Comparison of ENCODE assay signal across 34 mouse cellular contexts in genomic region chr7:119041502-119041901, GRCm38 (mm10).
"Had no signal": no experiment of that assay in that cellular context is flagged by ENCODE, and none has a peak within 500 bp of the region (broad histone marks: within the 10 kb centered on the region; RNA-seq: fewer than 3 reads in every experiment).

No protein-coding gene starts in this region.

- H3K27me3 ChIP-seq: heart, embryonic 12.5 days; heart, embryonic 13.5 days; heart, embryonic 15.5 days; hindbrain, embryonic 12.5 days; hindbrain, embryonic 15.5 days; intestine, embryonic 15.5 days; kidney, embryonic 15.5 days had no signal

- ATAC-seq: hindbrain, embryonic 16.5 days; hindbrain, postnatal 0 days; inflammation-experienced regulatory T-cells, adult 6 months; intestine, embryonic 15.5 days; intestine, embryonic 16.5 days; intestine, postnatal 0 days had no signal

- H3K4me1 ChIP-seq: heart, embryonic 12.5 days; heart, embryonic 13.5 days; heart, embryonic 15.5 days; hindbrain, embryonic 10.5 days; hindbrain, embryonic 12.5 days; hindbrain, embryonic 13.5 days; hindbrain, embryonic 15.5 days; intestine, embryonic 15.5 days; kidney, embryonic 15.5 days had no signal

- H3K4me2 ChIP-seq: heart, embryonic 12.5 days; heart, embryonic 13.5 days; heart, embryonic 15.5 days; hindbrain, embryonic 12.5 days; hindbrain, embryonic 13.5 days; hindbrain, embryonic 14.5 days; hindbrain, embryonic 15.5 days; intestine, embryonic 15.5 days; kidney, embryonic 15.5 days had no signal

- H3K27ac ChIP-seq: heart, embryonic 13.5 days; heart, embryonic 15.5 days; hindbrain, embryonic 10.5 days; hindbrain, embryonic 12.5 days; hindbrain, embryonic 13.5 days; hindbrain, embryonic 14.5 days; hindbrain, embryonic 15.5 days; hindbrain, postnatal 0 days; intestine, embryonic 15.5 days; kidney, embryonic 15.5 days; kidney, postnatal 0 days; layer of hippocampus, adult 2 months; left cerebral cortex, adult 2 months had no signal

- H3K9me3 ChIP-seq: heart, embryonic 15.5 days; hindbrain, embryonic 10.5 days; hindbrain, embryonic 12.5 days; hindbrain, embryonic 15.5 days; intestine, embryonic 15.5 days; kidney, embryonic 15.5 days had no signal

- H3K36me3 ChIP-seq: heart, embryonic 12.5 days; heart, embryonic 13.5 days; heart, embryonic 15.5 days; hindbrain, embryonic 10.5 days; hindbrain, embryonic 12.5 days; hindbrain, embryonic 13.5 days; hindbrain, embryonic 15.5 days; intestine, embryonic 15.5 days; kidney, embryonic 15.5 days had no signal

- H3K4me3 ChIP-seq: heart, embryonic 12.5 days; heart, embryonic 13.5 days; heart, embryonic 15.5 days; hindbrain, embryonic 10.5 days; hindbrain, embryonic 12.5 days; hindbrain, embryonic 13.5 days; hindbrain, embryonic 15.5 days; intestine, embryonic 15.5 days; kidney, embryonic 15.5 days; layer of hippocampus, adult 2 months; left cerebral cortex, adult 2 months had no signal

- DNase-seq: heart, postnatal 10 days; heart, postnatal 14 days; heart, postnatal 36 days; heart, postnatal 4 days; kidney, adult 11 months; kidney, adult 18-20 months; kidney, adult 2 months; kidney, adult 8-10 months; kidney, adult 9 months; kidney, postnatal 10 days; kidney, postnatal 14 days; kidney, postnatal 25 days; kidney, postnatal 36 days; kidney, postnatal 4 days; layer of hippocampus, adult 9-11 months; layer of hippocampus, postnatal 36 days had no signal

- H3K9ac ChIP-seq: heart, embryonic 12.5 days; heart, embryonic 13.5 days; heart, embryonic 15.5 days; hindbrain, embryonic 12.5 days; hindbrain, embryonic 13.5 days; hindbrain, embryonic 14.5 days; hindbrain, embryonic 15.5 days; intestine, embryonic 15.5 days; kidney, embryonic 15.5 days had no signal
